ENCODE assay signal across 26 mouse cellular contexts in the genomic region with DNA sequence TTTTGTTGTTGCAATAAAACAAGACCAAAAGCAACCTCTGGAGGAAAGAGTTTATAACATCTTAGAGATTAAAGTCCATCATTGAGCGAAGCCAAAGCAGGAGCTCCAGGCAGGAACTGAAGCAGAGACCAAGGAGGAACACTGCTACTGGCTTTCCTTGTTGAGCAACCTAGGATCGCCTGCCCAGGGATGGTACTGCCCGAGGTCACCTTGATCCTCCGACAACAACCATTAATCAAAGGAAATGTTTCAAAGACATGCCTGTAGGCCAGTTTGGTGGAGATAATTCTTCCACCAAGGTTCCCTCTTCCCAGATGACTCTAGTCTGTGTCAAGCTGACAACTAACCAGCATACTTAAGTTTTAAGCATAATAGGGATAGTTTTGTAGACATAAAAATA.
DNase-seq lines count a peak whose midpoint lies in the region; ATAC-seq and TF ChIP-seq lines count a peak whose summit lies in the region.
"Had no signal": no experiment of that assay in that cellular context is flagged by ENCODE, and none has a peak within 500 bp of the region (broad histone marks: within the 10 kb centered on the region; RNA-seq: fewer than 3 reads in every experiment).

No protein-coding gene starts in this region.

- H3K27ac ChIP-seq in heart, embryonic 10.5 days: no peak overlapping the region
- no peak overlapping the region for H3K27ac ChIP-seq in intestine, postnatal 0 days (ENCODE audit: low read depth, low read length)
- no peak overlapping the region for H3K27ac ChIP-seq in intestine, embryonic 16.5 days (ENCODE audit: low read length)
- H3K27ac ChIP-seq: embryonic facial prominence, embryonic 12.5 days; embryonic facial prominence, embryonic 15.5 days; gastrocnemius, adult 2 months; heart, adult 2 months; hindbrain, embryonic 10.5 days; hindbrain, embryonic 13.5 days; intestine, embryonic 15.5 days had no signal

- H3K4me2 ChIP-seq in intestine, postnatal 0 days (replicated peaks; ENCODE audit: low read depth): no peak overlapping the region
- no peak overlapping the region for H3K4me2 ChIP-seq in intestine, embryonic 16.5 days (ENCODE audit: low read depth, low read length)
- H3K4me2 ChIP-seq: embryonic facial prominence, embryonic 12.5 days; embryonic facial prominence, embryonic 15.5 days; heart, embryonic 11.5 days; hindbrain, embryonic 13.5 days; intestine, embryonic 15.5 days had no signal

- no peak overlapping the region for H3K9ac ChIP-seq in intestine, postnatal 0 days (ENCODE audit: low read depth, low read length)
- H3K9ac ChIP-seq in intestine, embryonic 16.5 days (ENCODE audit: low read depth, low read length): no peak overlapping the region
- H3K9ac ChIP-seq: embryonic facial prominence, embryonic 12.5 days; embryonic facial prominence, embryonic 15.5 days; forebrain, postnatal 0 days; hindbrain, embryonic 13.5 days; intestine, embryonic 15.5 days had no signal

- peak; percentile 43; the same call in 1 of the 2 replicates for ATAC-seq in intestine, postnatal 0 days
- ATAC-seq in intestine, embryonic 16.5 days: no peak
- ATAC-seq: CD4-positive, CD25-positive, alpha-beta regulatory T cell, adult 4 months; forebrain, embryonic 14.5 days; forebrain, postnatal 0 days; hindbrain, embryonic 16.5 days; intestine, embryonic 15.5 days had no signal

- no peak overlapping the region for H3K4me3 ChIP-seq in heart, embryonic 10.5 days
- no peak overlapping the region for H3K4me3 ChIP-seq in intestine, postnatal 0 days (ENCODE audit: low read depth, low read length)
- H3K4me3 ChIP-seq in intestine, embryonic 16.5 days (ENCODE audit: low read length): no peak overlapping the region
- H3K4me3 ChIP-seq: embryonic facial prominence, embryonic 12.5 days; embryonic facial prominence, embryonic 15.5 days; gastrocnemius, adult 2 months; heart, adult 2 months; hindbrain, embryonic 10.5 days; hindbrain, embryonic 13.5 days; intestine, embryonic 15.5 days had no signal

- H3K4me1 ChIP-seq in heart, embryonic 10.5 days: 0 out of 2 replicates have a peak, but pooled peaks cover 2% of the 10 kb centered on the region
- no peaks in the 10 kb centered on the region for H3K4me1 ChIP-seq in intestine, postnatal 0 days (replicated peaks; ENCODE audit: control insufficient read depth, insufficient read depth, low read length)
- no peaks in the 10 kb centered on the region for H3K4me1 ChIP-seq in intestine, embryonic 16.5 days (ENCODE audit: control insufficient read depth, insufficient read depth, low read length)
- H3K4me1 ChIP-seq: embryonic facial prominence, embryonic 12.5 days; hindbrain, embryonic 10.5 days; hindbrain, embryonic 13.5 days; intestine, embryonic 15.5 days had no signal

- H3K36me3 ChIP-seq in heart, embryonic 10.5 days: peaks cover 42% of the 10 kb centered on the region
- no peaks in the 10 kb centered on the region for H3K36me3 ChIP-seq in intestine, postnatal 0 days (ENCODE audit: control insufficient read depth, insufficient read depth)
- no peaks in the 10 kb centered on the region for H3K36me3 ChIP-seq in intestine, embryonic 16.5 days (ENCODE audit: control insufficient read depth, insufficient read depth, low read length)
- H3K36me3 ChIP-seq: embryonic facial prominence, embryonic 12.5 days; embryonic facial prominence, embryonic 15.5 days; hindbrain, embryonic 10.5 days; hindbrain, embryonic 13.5 days; intestine, embryonic 15.5 days had no signal

- TF ChIP-seq CTCF in intestine, postnatal 0 days (IDR thresholded peaks at IDR 0.05; ENCODE audit: low read depth): no peak

- H3K9me3 ChIP-seq in heart, embryonic 10.5 days: no peaks in the 10 kb centered on the region
- no peaks in the 10 kb centered on the region for H3K9me3 ChIP-seq in intestine, postnatal 0 days (ENCODE audit: control insufficient read depth)
- H3K9me3 ChIP-seq in intestine, embryonic 16.5 days (ENCODE audit: control insufficient read depth, low read length): no peaks in the 10 kb centered on the region
- H3K9me3 ChIP-seq: embryonic facial prominence, embryonic 12.5 days; embryonic facial prominence, embryonic 15.5 days; hindbrain, embryonic 10.5 days; hindbrain, embryonic 13.5 days; intestine, embryonic 15.5 days had no signal

- WGBS in heart, embryonic 10.5 days: 88% methylated on average over 4 of the region's 4 CpGs
- WGBS in intestine, postnatal 0 days: 70% methylated on average over 4 of the region's 4 CpGs
- 78% methylated on average over 4 of the region's 4 CpGs for WGBS in intestine, embryonic 16.5 days

- H3K27me3 ChIP-seq in heart, embryonic 10.5 days (ENCODE audit: insufficient read depth, poor library complexity, severe bottlenecking): no peaks in the 10 kb centered on the region
- H3K27me3 ChIP-seq in intestine, postnatal 0 days (replicated peaks; ENCODE audit: control insufficient read depth, insufficient read depth, low read length): no peaks in the 10 kb centered on the region
- no peaks in the 10 kb centered on the region for H3K27me3 ChIP-seq in intestine, embryonic 16.5 days (replicated peaks; ENCODE audit: control insufficient read depth, insufficient read depth, low read length)
- H3K27me3 ChIP-seq: embryonic facial prominence, embryonic 12.5 days; embryonic facial prominence, embryonic 15.5 days; hindbrain, embryonic 13.5 days; intestine, embryonic 15.5 days had no signal

- peak; percentile 21 for DNase-seq in heart, adult 11 months
- DNase-seq in heart, embryonic 10.5 days (ENCODE audit: low spot score): no peak
- DNase-seq in adrenal gland, adult 8-10 months: peak; percentile 50
- DNase-seq in adrenal gland, postnatal 10 days: peak; percentile 23
- DNase-seq in right cerebral cortex, postnatal 4 days: no peak
- no peak for DNase-seq in embryo, embryonic 10.5 days (ENCODE audit: low spot score)
- DNase-seq: cerebellum, adult 18-20 months; cerebellum, adult 9-10 months; cerebellum, postnatal 14 days; forebrain, postnatal 0 days; gastrocnemius, adult 2 months; gastrocnemius, postnatal 25 days; heart, adult 2 months; heart, postnatal 14 days; kidney, adult 9 months had no signal

Comparison
In these comparisons a context has a peak if more than half of its experiments do, and no peak if none do; other contexts are left out.
1. DNase-seq: peak in heart, adult 11 months (single experiment), adrenal gland, adult 8-10 months (single experiment) and adrenal gland, postnatal 10 days (single experiment); none in heart, embryonic 10.5 days (single experiment), right cerebral cortex, postnatal 4 days (single experiment) and embryo, embryonic 10.5 days (single experiment).